Mouse (Mus musculus) kidney, embryonic 16.5 days (tissue): ENCODE measurements at regions not wholly inside any gene's neighbourhood (a gene's known extent, or its start where the extent isn't known, plus 50 kb on each side); places are given as distances from the start of the nearest gene placed in this dataset.

Source experiments
- ATAC-seq: fragments of 200-750 bp; cut with Nextera tagmentation; 2 replicates; pipeline ENCODE4 v1.8.0; 2017; ENCODE audit warnings: moderate TSS enrichment; ENCODE audit not compliant: low FRiP score, low TSS enrichment
- H3K27ac ChIP-seq: fragments of 300-500 bp; sonication (generic); 2 replicates; pipeline ENCODE4 v1.5.1; 2014; ENCODE audit warnings: low read length
- H3K27me3 ChIP-seq: fragments of 300-500 bp; sonication (generic); 2 replicates; pipeline ENCODE4 v1.6.1; 2014; ENCODE audit warnings: low read length, control low read depth, mixed read lengths; ENCODE audit not compliant: insufficient read depth
- H3K36me3 ChIP-seq: fragments of 300-500 bp; sonication (generic); 2 replicates; pipeline ENCODE4 v1.6.1; 2014; ENCODE audit warnings: low read length, control low read depth, mixed read lengths; ENCODE audit not compliant: insufficient read depth
- H3K4me1 ChIP-seq: fragments of 300-500 bp; sonication (generic); 2 replicates; pipeline ENCODE4 v1.6.1; 2014; ENCODE audit warnings: low read length, control low read depth, mixed read lengths; ENCODE audit not compliant: insufficient read depth
- H3K4me2 ChIP-seq: fragments of 300-500 bp; sonication (generic); replicated peaks from 2 replicates; pipeline ENCODE4 v1.6.1; 2014; ENCODE audit warnings: low read depth, low read length
- H3K4me3 ChIP-seq: fragments of 300-500 bp; sonication (generic); 2 replicates; pipeline ENCODE4 v1.5.1; 2014; ENCODE audit warnings: mild to moderate bottlenecking, low read length
- H3K9ac ChIP-seq: fragments of 300-500 bp; sonication (generic); replicated peaks from 2 replicates; pipeline ENCODE4 v1.6.1; 2014; ENCODE audit warnings: low read length
- H3K9me3 ChIP-seq: fragments of 300-500 bp; sonication (generic); 2 replicates; pipeline ENCODE4 v1.6.1; 2016; ENCODE audit warnings: low read length, control low read depth
- WGBS: fragments of 180-500 bp; shearing (Covaris S2); extraction: QIAGEN DNeasy Blood & Tissue Kit; methylation state at CpG from one replicate; pipeline ENCODE4 v1.1.7; 2014; 5-methylcytosine and 5-hydroxymethylcytosine counted together

DNA sequence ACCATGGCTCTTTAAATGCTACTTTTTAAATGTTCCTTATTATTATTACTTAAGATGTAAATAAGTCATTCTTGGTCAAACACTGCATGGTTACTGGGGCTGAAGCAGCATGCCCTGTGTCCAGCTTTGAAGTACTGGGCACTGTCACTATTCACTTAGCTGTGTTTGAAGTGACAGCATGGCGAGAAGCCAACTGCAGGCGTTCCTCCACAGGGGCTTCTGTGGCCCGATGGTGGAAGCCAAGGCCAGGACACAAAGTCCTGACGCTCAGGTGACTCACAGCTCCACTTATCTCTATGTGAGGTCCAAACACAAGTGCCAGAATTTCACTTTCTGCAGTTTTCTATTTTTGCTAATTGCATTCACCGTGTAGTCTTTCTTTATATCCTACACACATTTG, 65.3 kb downstream of the Cdca7 start:
- no peaks in the 10 kb centered on the region for H3K27me3 ChIP-seq
- H3K4me1 ChIP-seq: no peaks in the 10 kb centered on the region
- H3K9me3 ChIP-seq: no peaks in the 10 kb centered on the region
- H3K4me3 ChIP-seq: no peak overlapping the region
- no peak overlapping the region for H3K9ac ChIP-seq
- WGBS: 77% methylated on average over 5 of the region's 5 CpGs
- H3K36me3 ChIP-seq: no peaks in the 10 kb centered on the region
- no peak overlapping the region for H3K4me2 ChIP-seq
- ATAC-seq: no peak
- no peak overlapping the region for H3K27ac ChIP-seq

DNA sequence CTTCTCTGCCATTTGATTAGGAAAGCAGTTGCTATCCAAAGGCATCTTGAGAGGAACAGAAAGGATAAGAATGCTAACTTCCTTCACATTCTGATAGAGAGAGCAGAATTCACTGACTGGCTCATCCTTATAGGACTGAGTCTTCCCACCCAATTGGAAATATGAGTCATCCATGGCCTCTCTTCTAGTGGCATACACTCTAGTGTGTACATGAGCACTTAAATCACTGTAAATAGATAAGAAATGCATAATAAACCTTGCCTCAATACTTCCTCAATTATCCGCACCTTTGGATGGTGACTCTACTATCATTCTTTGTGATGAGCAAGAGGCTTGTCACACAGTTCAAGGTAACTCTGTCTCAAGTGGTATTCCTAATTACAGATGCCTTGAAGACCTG, 69.5 kb downstream of the Cdca7 start:
- H3K9ac ChIP-seq: no peak overlapping the region
- no peak overlapping the region for H3K27ac ChIP-seq
- no peaks in the 10 kb centered on the region for H3K27me3 ChIP-seq
- no peak for ATAC-seq
- no peaks in the 10 kb centered on the region for H3K4me1 ChIP-seq
- no peaks in the 10 kb centered on the region for H3K36me3 ChIP-seq
- no peaks in the 10 kb centered on the region for H3K9me3 ChIP-seq
- no peak overlapping the region for H3K4me2 ChIP-seq
- H3K4me3 ChIP-seq: no peak overlapping the region
- WGBS: 98% methylated on average over 1 of the region's 1 CpGs

DNA sequence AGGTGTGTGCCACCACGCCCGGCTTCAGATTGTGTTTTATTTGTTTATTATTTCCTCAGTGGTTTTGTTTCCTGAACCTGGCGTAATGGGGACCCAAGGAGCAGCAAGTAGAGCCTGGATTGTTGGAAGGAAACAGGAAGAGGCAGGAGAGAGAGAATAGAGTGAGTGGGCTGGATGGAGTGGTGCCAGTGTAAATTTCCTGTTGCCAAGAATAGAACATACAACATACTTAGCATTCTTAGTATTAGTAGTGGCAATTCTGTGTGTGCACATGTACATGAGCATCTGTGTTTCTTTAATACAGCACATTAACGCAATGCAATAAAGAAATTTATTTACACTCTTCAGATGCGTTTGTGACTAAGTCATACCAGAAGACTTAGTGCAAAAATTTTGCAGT, 70.5 kb downstream of the Cdca7 start:
- no peak overlapping the region for H3K4me2 ChIP-seq
- ATAC-seq: no peak

DNA sequence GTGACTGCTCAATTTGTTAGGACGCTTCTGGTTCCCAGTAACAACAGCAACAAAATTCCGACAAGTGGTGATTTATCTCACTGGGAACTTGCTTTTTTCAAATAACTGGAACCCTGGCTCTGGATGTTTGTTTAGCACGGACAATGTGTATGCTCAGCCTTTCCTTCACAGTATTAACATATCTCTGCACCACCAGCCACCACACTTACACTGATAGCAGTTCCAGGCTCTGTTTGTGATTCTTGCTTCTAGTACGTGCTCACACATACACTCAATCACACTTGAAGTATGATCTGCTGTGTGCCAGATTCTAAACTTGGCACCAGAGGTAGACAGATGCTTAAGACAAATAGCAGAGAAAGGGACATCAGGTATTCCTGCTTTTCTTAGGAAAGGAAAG, 71.0 kb downstream of the Cdca7 start:
- Histone ChIP-seq H3K4me2 (no peak overlapping the region), H3K27me3 (no peaks in the 10 kb centered on the region), H3K4me3 (no peak overlapping the region), H3K9me3 (no peaks in the 10 kb centered on the region), H3K4me1 (no peaks in the 10 kb centered on the region), H3K27ac (peak overlapping the region; percentile 41; the same call in 1 of the 2 replicates), H3K9ac (no peak overlapping the region), H3K36me3 (no peaks in the 10 kb centered on the region)
- ATAC-seq: no peak
- WGBS: 29% methylated on average over 4 of the region's 4 CpGs

More for the DNA sequence above, 70.5 kb downstream of the Cdca7 start:
- 66% methylated on average over 5 of the region's 5 CpGs for WGBS
- H3K36me3 ChIP-seq: no peaks in the 10 kb centered on the region
- no peaks in the 10 kb centered on the region for H3K4me1 ChIP-seq
- H3K4me3 ChIP-seq: no peak overlapping the region
- no peaks in the 10 kb centered on the region for H3K27me3 ChIP-seq
- no peaks in the 10 kb centered on the region for H3K9me3 ChIP-seq
- no peak overlapping the region for H3K9ac ChIP-seq
- H3K27ac ChIP-seq: peak overlapping the region; percentile 41; the same call in 1 of the 2 replicates

DNA sequence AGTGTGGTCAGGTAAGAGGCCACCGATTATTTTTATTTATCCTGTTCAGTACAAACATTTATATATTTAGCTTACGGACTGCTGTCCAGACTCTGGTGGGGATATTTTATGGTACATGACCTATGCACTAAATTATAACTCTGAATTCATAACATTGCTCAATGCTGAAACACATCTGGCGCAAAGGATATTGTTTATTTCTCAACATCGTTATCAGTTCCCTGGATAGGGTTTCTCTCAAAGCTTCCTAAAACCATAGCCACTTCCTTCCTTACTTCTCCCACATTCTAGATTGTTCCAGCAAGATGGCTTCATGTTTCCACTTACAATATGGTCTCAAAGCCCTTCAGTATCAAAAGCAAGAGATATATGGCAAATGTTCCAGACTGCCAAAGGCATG, 75.3 kb downstream of the Cdca7 start:
- no peaks in the 10 kb centered on the region for H3K9me3 ChIP-seq
- no peaks in the 10 kb centered on the region for H3K36me3 ChIP-seq
- H3K27ac ChIP-seq: peak overlapping the region; percentile 40; the same call in 1 of the 2 replicates
- H3K27me3 ChIP-seq: no peaks in the 10 kb centered on the region
- no peak for ATAC-seq
- no peak overlapping the region for H3K9ac ChIP-seq
- 51% methylated on average over 4 of the region's 4 CpGs for WGBS
- no peak overlapping the region for H3K4me3 ChIP-seq
- H3K4me1 ChIP-seq: no peaks in the 10 kb centered on the region
- no peak overlapping the region for H3K4me2 ChIP-seq

DNA sequence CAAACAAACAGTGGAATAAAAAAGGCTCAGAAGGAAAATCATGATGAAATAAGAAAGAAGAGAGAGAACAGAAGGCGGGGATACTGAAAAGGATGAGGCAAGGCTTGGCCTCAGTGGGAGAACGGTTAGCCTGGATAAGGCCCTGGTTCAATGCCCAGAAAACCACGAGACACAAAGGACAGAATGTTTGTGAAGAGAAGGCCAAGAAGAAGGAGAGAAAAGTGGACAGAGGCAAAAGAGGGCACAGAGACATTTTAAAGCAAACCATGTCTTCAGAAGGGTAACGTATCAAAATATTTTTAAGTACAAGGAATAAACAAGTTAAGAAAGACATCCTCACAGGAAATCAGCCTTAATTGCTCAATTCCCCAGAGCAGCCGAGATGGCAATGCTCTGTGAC, 78.6 kb downstream of the Cdca7 start:
- H3K9ac ChIP-seq: no peak overlapping the region
- H3K27ac ChIP-seq: no peak overlapping the region
- no peak overlapping the region for H3K4me2 ChIP-seq
- H3K9me3 ChIP-seq: no peaks in the 10 kb centered on the region
- no peaks in the 10 kb centered on the region for H3K36me3 ChIP-seq
- no peak for ATAC-seq
- WGBS: 85% methylated on average over 5 of the region's 5 CpGs
- no peak overlapping the region for H3K4me3 ChIP-seq
- peaks cover 19% of the 10 kb centered on the region; the same call in 1 of the 2 replicates for H3K4me1 ChIP-seq
- no peaks in the 10 kb centered on the region for H3K27me3 ChIP-seq

DNA sequence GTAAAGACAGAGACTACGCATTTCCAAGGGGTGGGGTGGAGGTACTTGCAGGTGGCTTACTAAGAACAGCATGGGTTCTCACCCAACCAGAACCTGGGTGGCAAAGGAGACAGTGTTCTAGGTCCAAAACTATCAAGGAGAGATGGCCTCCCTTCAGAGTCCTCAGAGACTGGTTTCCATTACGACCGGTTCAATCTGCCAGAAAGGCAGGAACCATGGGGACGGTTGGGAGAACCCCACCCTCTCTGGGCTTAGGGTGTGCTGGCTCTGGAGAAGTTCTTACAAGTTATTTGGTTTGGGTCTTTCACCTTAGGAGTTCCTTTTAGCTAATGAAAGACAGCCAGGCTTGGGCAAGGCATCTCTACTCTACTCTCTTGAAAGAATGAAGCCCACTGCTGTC, 79.2 kb downstream of the Cdca7 start:
- Histone ChIP-seq H3K27me3 (no peaks in the 10 kb centered on the region), H3K4me2 (no peak overlapping the region), H3K36me3 (no peaks in the 10 kb centered on the region), H3K9me3 (no peaks in the 10 kb centered on the region), H3K4me1 (peaks cover 19% of the 10 kb centered on the region; the same call in 1 of the 2 replicates), H3K4me3 (no peak overlapping the region), H3K27ac (no peak overlapping the region), H3K9ac (no peak overlapping the region)
- ATAC-seq: no peak
- WGBS: 94% methylated on average over 4 of the region's 4 CpGs

DNA sequence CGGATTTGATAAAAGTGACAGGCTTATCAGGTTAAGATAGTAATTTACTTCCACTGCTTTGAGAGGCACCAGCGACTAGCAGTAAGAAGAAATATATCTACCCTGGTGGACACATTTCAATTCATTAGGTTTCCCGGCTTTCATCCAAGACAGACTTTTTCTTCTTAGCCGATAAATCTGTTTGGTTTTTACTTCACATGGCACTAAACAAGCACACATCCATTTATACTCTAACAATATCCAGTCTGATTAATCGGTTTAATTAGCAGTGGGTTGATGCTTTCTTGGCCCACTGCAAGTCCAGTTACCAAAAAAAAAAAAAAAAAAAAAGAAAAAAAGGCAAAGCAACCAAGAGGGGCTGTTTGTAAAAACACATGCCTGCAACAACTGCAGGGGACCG, 79.6 kb downstream of the Cdca7 start:
- no peak overlapping the region for H3K4me3 ChIP-seq
- no peak for ATAC-seq
- H3K27me3 ChIP-seq: no peaks in the 10 kb centered on the region
- H3K9ac ChIP-seq: no peak overlapping the region
- H3K27ac ChIP-seq: no peak overlapping the region
- no peak overlapping the region for H3K4me2 ChIP-seq
- H3K9me3 ChIP-seq: no peaks in the 10 kb centered on the region
- peaks cover 19% of the 10 kb centered on the region; the same call in 1 of the 2 replicates for H3K4me1 ChIP-seq
- H3K36me3 ChIP-seq: no peaks in the 10 kb centered on the region
- 66% methylated on average over 6 of the region's 6 CpGs for WGBS

DNA sequence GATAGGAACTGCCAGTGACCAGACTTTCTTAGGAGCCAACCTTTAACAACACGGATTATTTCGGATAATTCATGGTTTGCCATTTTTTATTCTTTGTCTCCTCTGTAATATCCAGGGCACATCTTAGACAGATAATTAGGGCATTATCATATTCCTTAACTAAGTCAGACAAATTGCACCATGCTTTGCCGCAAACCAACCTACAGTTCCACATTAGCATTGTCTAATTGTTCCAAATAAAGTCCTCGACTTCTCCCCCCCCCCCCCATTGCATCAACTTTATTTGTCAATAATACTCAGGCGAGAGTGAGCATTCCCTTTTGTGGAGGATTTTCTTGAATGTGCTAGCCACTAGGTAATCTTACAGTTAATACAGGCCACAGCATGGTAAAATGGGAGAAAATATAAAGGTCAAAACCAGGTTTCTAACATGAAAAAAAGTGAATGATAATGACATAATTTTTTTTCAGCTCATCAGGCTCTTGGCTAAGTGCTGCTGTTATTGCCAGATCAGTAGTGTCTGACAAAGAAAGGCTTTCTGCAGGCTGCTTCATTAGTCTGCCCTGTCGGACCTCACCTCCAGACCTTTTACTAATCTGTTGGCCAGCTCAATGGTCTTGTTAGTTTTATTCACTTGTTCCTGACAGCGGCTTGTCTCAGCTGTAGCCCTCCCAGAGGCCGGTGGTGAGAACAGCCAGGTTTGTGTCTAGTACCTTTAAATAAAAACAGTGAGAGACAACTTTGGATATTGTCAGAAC, 80.3 kb downstream of the Cdca7 start:
- Histone ChIP-seq H3K27me3 (no peaks in the 10 kb centered on the region), H3K4me1 (peaks cover 19% of the 10 kb centered on the region; the same call in 1 of the 2 replicates), H3K4me2 (no peak overlapping the region), H3K36me3 (no peaks in the 10 kb centered on the region), H3K27ac (no peak overlapping the region), H3K9me3 (no peaks in the 10 kb centered on the region), H3K9ac (no peak overlapping the region), H3K4me3 (no peak overlapping the region)
- ATAC-seq: no peak
- WGBS: 81% methylated on average over 8 of the region's 8 CpGs

DNA sequence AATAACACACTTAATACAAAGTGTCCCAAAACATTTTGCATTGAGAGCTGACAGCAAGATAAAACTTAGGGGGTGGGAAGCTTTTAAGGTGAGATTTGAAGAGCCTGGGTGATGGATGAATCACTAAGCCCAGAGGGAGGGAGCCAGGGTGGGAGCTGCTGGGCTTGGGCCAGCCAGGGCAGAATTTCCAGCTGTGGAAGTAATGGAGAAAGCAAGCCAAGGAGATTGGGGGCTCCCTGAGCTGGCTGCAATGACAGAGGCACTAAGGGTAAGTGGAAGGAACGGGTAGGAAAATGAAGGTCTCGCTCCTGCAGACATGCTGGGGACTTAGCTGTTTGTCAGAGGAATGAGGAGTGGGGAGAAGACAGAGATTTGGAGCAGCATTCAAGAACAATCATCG, 81.2 kb downstream of the Cdca7 start:
- Histone ChIP-seq H3K36me3 (no peaks in the 10 kb centered on the region), H3K27ac (peak overlapping the region; percentile 79), H3K27me3 (no peaks in the 10 kb centered on the region), H3K9ac (no peak overlapping the region; the same call in 1 of the 2 replicates), H3K4me3 (no peak overlapping the region), H3K9me3 (no peaks in the 10 kb centered on the region), H3K4me1 (peaks cover 19% of the 10 kb centered on the region; the same call in 1 of the 2 replicates), H3K4me2 (no peak overlapping the region)
- ATAC-seq: no peak
- 38% methylated on average over 3 of the region's 3 CpGs for WGBS
